In genomic region chr11:58641638-58642358, GRCm38 (mm10) we compare ENCODE assay signal across 19 mouse cellular contexts. TPM values are rescaled to one million over a fixed set of nuclear protein-coding genes. Genes with fewer than 3 reads are reported as not detected.
DNase-seq lines count a peak whose midpoint lies in the region; ATAC-seq lines count a peak whose summit lies in the region.
"Had no signal": no experiment of that assay in that cellular context is flagged by ENCODE, and none has a peak within 500 bp of the region (broad histone marks: within the 10 kb centered on the region; RNA-seq: fewer than 3 reads in every experiment).

No protein-coding gene starts in this region.

- H3K9ac ChIP-seq in liver, embryonic 16.5 days (ENCODE audit: low read depth, low read length): peak overlapping the region; percentile 89
- H3K9ac ChIP-seq: neural tube, embryonic 13.5 days had no signal

- H3K4me1 ChIP-seq in liver, embryonic 16.5 days (ENCODE audit: control insufficient read depth, low read depth, low read length): peaks cover 19% of the 10 kb centered on the region

- H3K36me3 ChIP-seq in liver, embryonic 16.5 days (ENCODE audit: control insufficient read depth, insufficient read depth): peaks cover 24% of the 10 kb centered on the region
- H3K36me3 ChIP-seq: hindbrain, embryonic 13.5 days; neural tube, embryonic 13.5 days had no signal

- peak; percentile 98 for ATAC-seq in liver, embryonic 16.5 days (ENCODE audit: low read depth)
- ATAC-seq: Patski had no signal

- peak; percentile 62 for DNase-seq in heart, adult 11 months
- no peak for DNase-seq in heart, postnatal 36 days
- peak; percentile 77 for DNase-seq in spleen, adult 12 weeks (ENCODE audit: low spot score)
- DNase-seq in spleen, adult 18-20 months: no peak
- DNase-seq in layer of hippocampus, postnatal 25 days (ENCODE audit: extremely low spot score in 1 of 2, low spot score in 1 of 2): no peak
- no peak for DNase-seq in adipocyte (ENCODE audit: low spot score)
- no peak for DNase-seq in layer of hippocampus, postnatal 10 days (ENCODE audit: low spot score in 2 of 2)
- DNase-seq: adrenal gland, postnatal 14 days; cerebellum, postnatal 14 days; gastrocnemius, postnatal 14 days; right cerebral cortex, postnatal 25 days; thymus, postnatal 4 days had no signal

- peak overlapping the region; percentile 73 for H3K4me2 ChIP-seq in liver, embryonic 16.5 days (ENCODE audit: low read depth, low read length)

- intact Hi-C loops in heart, postnatal 36 days (cut with DNase I): no loop called here

- no peaks in the 10 kb centered on the region for H3K27me3 ChIP-seq in liver, embryonic 16.5 days (ENCODE audit: control insufficient read depth, insufficient read depth, low read depth, low read length)

- no peaks in the 10 kb centered on the region for H3K9me3 ChIP-seq in liver, embryonic 16.5 days (replicated peaks; ENCODE audit: control insufficient read depth, low read length)
- H3K9me3 ChIP-seq: hindbrain, embryonic 13.5 days; neural tube, embryonic 13.5 days had no signal

- peak overlapping the region; percentile 100 for H3K27ac ChIP-seq in liver, embryonic 16.5 days (ENCODE audit: low read length)
- H3K27ac ChIP-seq: hindbrain, embryonic 13.5 days; kidney, postnatal 0 days; neural tube, embryonic 13.5 days had no signal

- H3K4me3 ChIP-seq in liver, embryonic 16.5 days (ENCODE audit: low read depth, low read length): peak overlapping the region; percentile 73

- 37% methylated on average over 13 of the region's 13 CpGs for WGBS in liver, embryonic 16.5 days (ENCODE audit: insufficient replicate concordance)

RNA-seq across cellular contexts. Expression of gene Trim58, which starts 1.5 kb away (rescaled TPM):
- total RNA-seq in heart, postnatal 36 days (2021): not detected
- 12.7 and 15.7 TPM in 2 replicates for polyA plus RNA-seq in liver, embryonic 16.5 days (2015; fragmentation: Nextera tagmentation; extraction: Ambion mirVana)
- under 1 TPM in 1 of 2 experiments, not detected in 1; 0.15 TPM for total RNA-seq in layer of hippocampus, postnatal 25 days (2021)
- total RNA-seq in layer of hippocampus, postnatal 10 days (2021): under 1 TPM in 1 of 2 experiments, not detected in 1; 0.20 TPM
- total RNA-seq: gastrocnemius, postnatal 14 days; left cerebral cortex, postnatal 36 days had no signal
- polyA plus RNA-seq: C2C12 had no signal

RNA-seq across cellular contexts. Expression of gene Olfr323, which starts 11.5 kb away (rescaled TPM):
- not detected for total RNA-seq in heart, postnatal 36 days (2021)
- not detected in 2 replicates for polyA plus RNA-seq in liver, embryonic 16.5 days (2015; fragmentation: Nextera tagmentation; extraction: Ambion mirVana)
- total RNA-seq in layer of hippocampus, postnatal 25 days (2021): not detected
- not detected for total RNA-seq in layer of hippocampus, postnatal 10 days (2021)
- total RNA-seq: adrenal gland, postnatal 14 days; gastrocnemius, postnatal 14 days; left cerebral cortex, postnatal 36 days had no signal
- polyA plus RNA-seq: C2C12; hindbrain, embryonic 13.5 days; kidney, postnatal 0 days; neural tube, embryonic 13.5 days; Patski had no signal

RNA-seq across cellular contexts. Expression of gene Olfr322, which starts 16.8 kb away (rescaled TPM):
- total RNA-seq in heart, postnatal 36 days (2021): not detected
- polyA plus RNA-seq in liver, embryonic 16.5 days (2015; fragmentation: Nextera tagmentation; extraction: Ambion mirVana): 0.08 TPM in 1 of 2 replicates, not detected in the other
- total RNA-seq in layer of hippocampus, postnatal 25 days (2021): not detected
- not detected for total RNA-seq in layer of hippocampus, postnatal 10 days (2021)
- total RNA-seq: adrenal gland, postnatal 14 days; gastrocnemius, postnatal 14 days; left cerebral cortex, postnatal 36 days had no signal
- polyA plus RNA-seq: C2C12; hindbrain, embryonic 13.5 days; neural tube, embryonic 13.5 days; Patski had no signal

RNA-seq across cellular contexts. Expression of gene 2210407C18Rik, which starts 25.9 kb away (rescaled TPM):
- 10 to 100 TPM in 1 of 2 experiments, 1 to 10 TPM in 1; 7.7 to 15.5 TPM for total RNA-seq in heart, postnatal 36 days (2021)
- not detected in 2 replicates for polyA plus RNA-seq in liver, embryonic 16.5 days (2015; fragmentation: Nextera tagmentation; extraction: Ambion mirVana)
- not detected for total RNA-seq in layer of hippocampus, postnatal 25 days (2021)
- not detected for total RNA-seq in layer of hippocampus, postnatal 10 days (2021)
- total RNA-seq: adrenal gland, postnatal 14 days; gastrocnemius, postnatal 14 days; left cerebral cortex, postnatal 36 days had no signal
- polyA plus RNA-seq: C2C12; hindbrain, embryonic 13.5 days; kidney, postnatal 0 days; neural tube, embryonic 13.5 days had no signal

RNA-seq across cellular contexts. Expression of gene Olfr320, which starts 39.1 kb away (rescaled TPM):
- total RNA-seq in heart, postnatal 36 days (2021): not detected
- not detected in 2 replicates for polyA plus RNA-seq in liver, embryonic 16.5 days (2015; fragmentation: Nextera tagmentation; extraction: Ambion mirVana)
- not detected for total RNA-seq in layer of hippocampus, postnatal 25 days (2021)
- not detected for total RNA-seq in layer of hippocampus, postnatal 10 days (2021)
- total RNA-seq: adrenal gland, postnatal 14 days; gastrocnemius, postnatal 14 days; left cerebral cortex, postnatal 36 days had no signal
- polyA plus RNA-seq: C2C12; hindbrain, embryonic 13.5 days; kidney, postnatal 0 days; neural tube, embryonic 13.5 days; Patski had no signal

Comparison
In these comparisons a context has a peak if more than half of its experiments do, and no peak if none do; other contexts are left out.
1. DNase-seq: peak in heart, adult 11 months (single experiment) and spleen, adult 12 weeks (single experiment); none in heart, postnatal 36 days (0 of 2), spleen, adult 18-20 months (0 of 2), layer of hippocampus, postnatal 25 days (0 of 2), adipocyte (single experiment) and layer of hippocampus, postnatal 10 days (0 of 2).